Mouse (Mus musculus) kidney, embryonic 16.5 days (tissue): ENCODE measurements at regions not wholly inside any gene's neighbourhood (a gene's known extent, or its start where the extent isn't known, plus 50 kb on each side); places are given as distances from the start of the nearest gene placed in this dataset.
A peak's percentile ranks its signal among the peaks of the same experiment; 100 is the strongest.

Experiments
- ATAC-seq: fragments of 200-750 bp; cut with Nextera tagmentation; 2 replicates; pipeline ENCODE4 v1.8.0; 2017; ENCODE audit warnings: moderate TSS enrichment; ENCODE audit not compliant: low FRiP score, low TSS enrichment
- H3K27ac ChIP-seq: fragments of 300-500 bp; sonication (generic); 2 replicates; pipeline ENCODE4 v1.5.1; 2014; ENCODE audit warnings: low read length
- H3K27me3 ChIP-seq: fragments of 300-500 bp; sonication (generic); 2 replicates; pipeline ENCODE4 v1.6.1; 2014; ENCODE audit warnings: low read length, control low read depth, mixed read lengths; ENCODE audit not compliant: insufficient read depth
- H3K36me3 ChIP-seq: fragments of 300-500 bp; sonication (generic); 2 replicates; pipeline ENCODE4 v1.6.1; 2014; ENCODE audit warnings: low read length, control low read depth, mixed read lengths; ENCODE audit not compliant: insufficient read depth
- H3K4me1 ChIP-seq: fragments of 300-500 bp; sonication (generic); 2 replicates; pipeline ENCODE4 v1.6.1; 2014; ENCODE audit warnings: low read length, control low read depth, mixed read lengths; ENCODE audit not compliant: insufficient read depth
- H3K4me2 ChIP-seq: fragments of 300-500 bp; sonication (generic); replicated peaks from 2 replicates; pipeline ENCODE4 v1.6.1; 2014; ENCODE audit warnings: low read depth, low read length
- H3K4me3 ChIP-seq: fragments of 300-500 bp; sonication (generic); 2 replicates; pipeline ENCODE4 v1.5.1; 2014; ENCODE audit warnings: mild to moderate bottlenecking, low read length
- H3K9ac ChIP-seq: fragments of 300-500 bp; sonication (generic); replicated peaks from 2 replicates; pipeline ENCODE4 v1.6.1; 2014; ENCODE audit warnings: low read length
- H3K9me3 ChIP-seq: fragments of 300-500 bp; sonication (generic); 2 replicates; pipeline ENCODE4 v1.6.1; 2016; ENCODE audit warnings: low read length, control low read depth
- WGBS: fragments of 180-500 bp; shearing (Covaris S2); extraction: QIAGEN DNeasy Blood & Tissue Kit; methylation state at CpG from one replicate; pipeline ENCODE4 v1.1.7; 2014; 5-methylcytosine and 5-hydroxymethylcytosine counted together

- Histone ChIP-seq H3K9me3 (no peaks in the 10 kb centered on the region), H3K9ac (no peak overlapping the region), H3K4me3 (no peak overlapping the region), H3K27me3 (no peaks in the 10 kb centered on the region), H3K27ac (no peak overlapping the region), H3K36me3 (no peaks in the 10 kb centered on the region), H3K4me1 (no peaks in the 10 kb centered on the region), H3K4me2 (no peak overlapping the region)
- 54% methylated on average over 2 of the region's 2 CpGs for WGBS
- no peak for ATAC-seq
Measured at GRCm38 (mm10) chr3:47498016-47498415, 1050.0 kb upstream of the Pabpc4l start.

- Histone ChIP-seq H3K4me3 (no peak overlapping the region), H3K4me1 (no peaks in the 10 kb centered on the region), H3K27me3 (no peaks in the 10 kb centered on the region), H3K4me2 (no peak overlapping the region), H3K36me3 (no peaks in the 10 kb centered on the region), H3K27ac (no peak overlapping the region), H3K9me3 (no peaks in the 10 kb centered on the region), H3K9ac (no peak overlapping the region)
- ATAC-seq, result no peak
- WGBS, result 94% methylated on average over 1 of the region's 1 CpGs
Measured at GRCm38 (mm10) chr3:47471286-47471685, 1023.3 kb upstream of the Pabpc4l start.

- Histone ChIP-seq H3K4me3 (no peak overlapping the region), H3K9ac (no peak overlapping the region), H3K4me2 (no peak overlapping the region), H3K27ac (no peak overlapping the region), H3K4me1 (no peaks in the 10 kb centered on the region), H3K36me3 (no peaks in the 10 kb centered on the region), H3K27me3 (no peaks in the 10 kb centered on the region), H3K9me3 (no peaks in the 10 kb centered on the region)
- no peak for ATAC-seq
- WGBS, result 36% methylated on average over 2 of the region's 2 CpGs
Measured at GRCm38 (mm10) chr3:47469860-47470259, 1021.8 kb upstream of the Pabpc4l start.

DNA sequence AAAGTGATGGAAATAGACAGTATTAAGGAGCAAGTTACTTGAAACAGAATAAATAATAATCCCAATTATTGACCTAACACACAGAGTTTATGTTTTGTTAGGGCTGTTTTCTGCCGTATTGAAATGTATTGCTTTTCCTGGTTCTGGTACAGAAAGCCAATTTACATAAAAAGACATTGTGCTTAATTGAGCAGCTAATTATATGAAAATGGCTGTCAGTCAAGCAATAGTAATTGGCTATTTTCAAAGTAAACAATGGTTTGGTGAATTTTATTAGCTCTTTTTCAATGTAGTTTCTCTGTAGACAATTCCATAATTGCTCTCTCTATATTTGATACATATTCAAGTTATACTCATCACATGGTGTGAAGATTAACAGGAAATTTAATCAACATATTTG, 1015.5 kb upstream of the Pabpc4l start:
- Histone ChIP-seq H3K9ac (no peak overlapping the region), H3K36me3 (no peaks in the 10 kb centered on the region), H3K4me1 (no peaks in the 10 kb centered on the region), H3K9me3 (no peaks in the 10 kb centered on the region), H3K27ac (no peak overlapping the region), H3K4me3 (no peak overlapping the region), H3K27me3 (no peaks in the 10 kb centered on the region), H3K4me2 (no peak overlapping the region)
- no peak for ATAC-seq
- 72% methylated on average over 1 of the region's 1 CpGs for WGBS

GRCm38 (mm10) chr3:47450026-47450425, 1002.0 kb upstream of the Pabpc4l start:
- WGBS, result 77% methylated on average over 2 of the region's 2 CpGs
- H3K36me3 ChIP-seq, result no peaks in the 10 kb centered on the region
- no peaks in the 10 kb centered on the region for H3K4me1 ChIP-seq
- H3K27me3 ChIP-seq, result no peaks in the 10 kb centered on the region
- H3K27ac ChIP-seq, result no peak overlapping the region
- no peak overlapping the region for H3K9ac ChIP-seq
- H3K9me3 ChIP-seq, result no peaks in the 10 kb centered on the region
- H3K4me3 ChIP-seq, result no peak overlapping the region
- ATAC-seq, result no peak
- H3K4me2 ChIP-seq, result no peak overlapping the region

DNA sequence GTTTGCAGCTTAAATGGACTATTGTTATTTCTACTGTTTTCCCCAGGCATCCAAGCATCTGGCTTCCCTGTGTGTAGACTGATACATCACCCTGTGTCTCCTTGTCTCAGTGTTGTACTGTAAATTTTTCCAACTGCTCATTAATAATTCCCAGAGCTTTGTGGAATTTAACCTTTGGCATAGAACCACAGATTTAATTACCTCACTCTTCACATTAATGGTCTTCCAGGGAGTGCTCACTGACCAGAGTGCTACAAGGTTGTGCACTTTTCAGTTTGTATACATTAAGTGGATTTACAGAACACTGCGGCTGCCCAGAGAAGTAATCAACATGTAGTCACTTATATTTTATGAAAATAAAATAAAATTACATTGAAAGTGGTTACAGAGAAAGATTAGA, 992.4 kb upstream of the Pabpc4l start:
- ATAC-seq, result peak; percentile 86; the same call in 1 of the 2 replicates
- Histone ChIP-seq H3K9me3 (no peaks in the 10 kb centered on the region), H3K4me3 (no peak overlapping the region), H3K4me2 (no peak overlapping the region), H3K27me3 (no peaks in the 10 kb centered on the region), H3K9ac (no peak overlapping the region), H3K4me1 (no peaks in the 10 kb centered on the region), H3K36me3 (no peaks in the 10 kb centered on the region), H3K27ac (no peak overlapping the region)
- WGBS, result 53% methylated on average over 1 of the region's 1 CpGs

- no peak for ATAC-seq
- Histone ChIP-seq H3K27me3 (no peaks in the 10 kb centered on the region), H3K4me1 (no peaks in the 10 kb centered on the region), H3K36me3 (no peaks in the 10 kb centered on the region), H3K27ac (no peak overlapping the region), H3K9ac (no peak overlapping the region), H3K9me3 (no peaks in the 10 kb centered on the region), H3K4me3 (no peak overlapping the region), H3K4me2 (no peak overlapping the region)
- WGBS, result 59% methylated on average over 2 of the region's 2 CpGs
Measured at GRCm38 (mm10) chr3:47435551-47435950, 987.5 kb upstream of the Pabpc4l start.

DNA sequence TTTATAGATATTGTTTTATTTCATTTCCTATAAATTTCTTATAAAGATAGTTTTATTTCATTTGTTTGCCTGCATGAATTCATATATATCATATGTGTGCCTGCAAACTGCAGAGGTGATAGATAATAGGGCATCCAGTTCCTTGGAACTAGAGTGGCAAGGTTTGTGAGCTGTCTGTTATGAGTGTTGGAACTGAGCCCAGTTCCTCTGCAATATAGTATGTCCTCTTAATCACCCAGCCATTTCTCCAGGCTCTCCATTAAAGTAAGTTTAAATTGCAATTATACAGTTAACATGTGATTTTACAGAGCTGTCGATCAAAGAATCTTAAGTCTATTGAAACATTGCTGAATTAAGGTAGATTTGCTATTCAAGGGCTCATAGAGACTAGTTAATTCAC, 976.5 kb upstream of the Pabpc4l start:
- no peaks in the 10 kb centered on the region for H3K27me3 ChIP-seq
- no peak overlapping the region for H3K4me3 ChIP-seq
- H3K4me2 ChIP-seq, result no peak overlapping the region
- no peak for ATAC-seq
- WGBS, result 88% methylated on average over 1 of the region's 1 CpGs
- no peaks in the 10 kb centered on the region for H3K4me1 ChIP-seq
- no peak overlapping the region for H3K9ac ChIP-seq
- no peaks in the 10 kb centered on the region for H3K9me3 ChIP-seq
- H3K36me3 ChIP-seq, result no peaks in the 10 kb centered on the region
- H3K27ac ChIP-seq, result no peak overlapping the region
